Mouse (Mus musculus) erythroblast, embryonic 14.5 days (primary cell): Measurements from ENCODE around the gene Myf6.

Source experiments
- GATA1 ChIP-seq: IDR thresholded peaks from 2 replicates; pipeline ENCODE4 v1.6.1; 2012; ENCODE audit warnings: low read length, inconsistent platforms, mixed read lengths
- TAL1 ChIP-seq: IDR thresholded peaks from 3 replicates; pipeline ENCODE4 v1.6.1; 2012; ENCODE audit warnings: low read length, inconsistent platforms, mixed read lengths

GRCm38 (mm10) chr10:107496402-107496801 lies 1.9 kb upstream of the Myf6 start:
- TF ChIP-seq TAL1 (no peak), GATA1 (no peak)
